Mouse (Mus musculus): ENCODE measurements around the gene Myo18a. TPM values are rescaled to one million over a fixed set of nuclear protein-coding genes. Genes with fewer than 3 reads are reported as not detected.

The Myo18a gene
- polyA plus RNA-seq, 1 experiment from 2014 or later: 35.1 TPM

DNA sequence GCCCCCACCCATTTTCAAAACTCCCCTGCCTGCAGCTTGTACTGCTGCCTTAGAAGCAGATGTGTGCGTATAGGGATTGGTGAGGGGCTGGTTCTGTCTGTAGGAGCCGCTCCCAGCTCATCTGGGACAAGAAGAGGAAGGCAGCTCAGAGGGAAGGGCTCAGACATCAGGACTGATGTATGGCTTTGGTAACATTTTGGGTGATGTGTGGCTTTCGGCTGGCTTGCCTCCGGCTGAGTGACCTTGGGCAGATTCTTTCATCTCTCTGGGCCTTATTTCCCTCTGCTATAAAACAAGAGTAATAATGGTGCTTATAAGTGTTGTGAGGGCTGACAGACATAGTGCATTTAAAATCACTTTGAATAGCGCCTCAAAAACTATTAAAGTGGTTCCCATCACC lies 26.5 kb downstream of the Myo18a start:
- ATAC-seq: no peak
- no peaks in the 10 kb centered on the region for H3K27me3 ChIP-seq (replicated peaks; ENCODE audit: control insufficient read depth, insufficient read depth, low read length)
- no peaks in the 10 kb centered on the region for H3K9me3 ChIP-seq (ENCODE audit: control insufficient read depth, low read length)
- H3K4me1 ChIP-seq (ENCODE audit: control insufficient read depth, insufficient read depth, low read depth, low read length): peaks cover 53% of the 10 kb centered on the region
- H3K9ac ChIP-seq (ENCODE audit: low read depth, low read length): no peak overlapping the region
- no peak overlapping the region for H3K27ac ChIP-seq (ENCODE audit: low read depth, low read length)
- 86% methylated on average over 5 of the region's 5 CpGs for WGBS
- H3K36me3 ChIP-seq (ENCODE audit: control insufficient read depth, insufficient read depth, low read length): no peaks in the 10 kb centered on the region
- no peak overlapping the region for H3K4me3 ChIP-seq (ENCODE audit: low read length)
- no peak overlapping the region for H3K4me2 ChIP-seq (ENCODE audit: low read length)

DNA sequence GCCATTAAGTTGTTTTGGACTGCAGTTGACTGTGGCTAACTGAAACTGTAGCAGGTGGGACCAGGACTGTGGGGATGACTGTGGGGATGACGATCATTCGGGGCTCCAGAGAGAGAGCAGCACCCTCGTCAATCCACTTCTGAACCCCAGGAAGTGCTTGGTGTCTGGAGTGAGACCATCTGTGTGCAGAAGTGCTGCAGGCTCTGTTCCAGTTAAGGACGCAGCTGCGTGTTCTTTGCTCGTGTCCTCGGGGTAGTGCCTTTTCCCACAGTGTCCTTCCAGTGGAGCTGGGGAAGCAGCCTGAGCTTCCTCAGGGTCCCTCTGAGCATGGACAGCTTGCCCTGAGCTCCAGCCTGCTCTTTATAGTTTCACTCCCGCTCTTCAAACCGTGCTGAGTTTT lies 27.2 kb downstream of the Myo18a start:
- no peaks in the 10 kb centered on the region for H3K9me3 ChIP-seq (ENCODE audit: control insufficient read depth, low read length)
- peak overlapping the region; percentile 9; the same call in 1 of the 2 replicates for H3K27ac ChIP-seq (ENCODE audit: low read depth, low read length)
- H3K4me2 ChIP-seq (ENCODE audit: low read length): no peak overlapping the region
- no peak for ATAC-seq
- H3K27me3 ChIP-seq (replicated peaks; ENCODE audit: control insufficient read depth, insufficient read depth, low read length): no peaks in the 10 kb centered on the region
- H3K9ac ChIP-seq (ENCODE audit: low read depth, low read length): no peak overlapping the region
- H3K4me1 ChIP-seq (ENCODE audit: control insufficient read depth, insufficient read depth, low read depth, low read length): peaks cover 50% of the 10 kb centered on the region
- no peaks in the 10 kb centered on the region for H3K36me3 ChIP-seq (ENCODE audit: control insufficient read depth, insufficient read depth, low read length)
- H3K4me3 ChIP-seq (ENCODE audit: low read length): no peak overlapping the region
- 30% methylated on average over 9 of the region's 9 CpGs for WGBS

DNA sequence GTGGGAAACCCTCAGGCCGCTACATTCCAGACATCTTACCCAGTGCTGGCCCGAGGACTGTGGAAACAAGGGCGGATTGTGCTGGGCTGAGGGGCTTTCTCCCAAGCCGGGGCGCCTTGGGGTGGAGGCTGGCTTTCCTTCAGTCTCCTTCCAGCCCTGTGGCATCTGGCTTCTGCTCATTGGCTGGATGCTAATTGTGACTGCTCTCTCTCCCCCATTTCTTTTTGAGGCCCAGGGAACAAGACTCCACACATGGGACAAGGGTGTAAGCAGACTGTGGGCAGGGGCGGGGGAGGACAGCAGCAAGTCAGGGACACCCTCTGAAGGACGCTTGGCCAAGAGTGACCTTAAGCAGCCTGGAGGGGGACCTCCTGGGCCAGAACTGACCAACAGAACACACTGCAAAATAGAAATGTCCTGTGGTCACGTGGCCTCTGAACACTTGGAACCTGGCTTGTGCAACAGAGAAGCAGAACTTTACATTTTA lies 28.2 kb downstream of the Myo18a start:
- ATAC-seq: peak; percentile 53
- Histone ChIP-seq H3K4me3 (ENCODE audit: low read length) (no peak overlapping the region), H3K4me2 (ENCODE audit: low read length) (no peak overlapping the region), H3K4me1 (ENCODE audit: control insufficient read depth, insufficient read depth, low read depth, low read length) (peaks cover 40% of the 10 kb centered on the region), H3K27ac (ENCODE audit: low read depth, low read length) (peak overlapping the region; percentile 46), H3K9ac (ENCODE audit: low read depth, low read length) (peak overlapping the region; percentile 5; the same call in 1 of the 2 replicates), H3K36me3 (ENCODE audit: control insufficient read depth, insufficient read depth, low read length) (no peaks in the 10 kb centered on the region), H3K27me3 (replicated peaks; ENCODE audit: control insufficient read depth, insufficient read depth, low read length) (no peaks in the 10 kb centered on the region), H3K9me3 (ENCODE audit: control insufficient read depth, low read length) (no peaks in the 10 kb centered on the region)
- 32% methylated on average over 8 of the region's 8 CpGs for WGBS

DNA sequence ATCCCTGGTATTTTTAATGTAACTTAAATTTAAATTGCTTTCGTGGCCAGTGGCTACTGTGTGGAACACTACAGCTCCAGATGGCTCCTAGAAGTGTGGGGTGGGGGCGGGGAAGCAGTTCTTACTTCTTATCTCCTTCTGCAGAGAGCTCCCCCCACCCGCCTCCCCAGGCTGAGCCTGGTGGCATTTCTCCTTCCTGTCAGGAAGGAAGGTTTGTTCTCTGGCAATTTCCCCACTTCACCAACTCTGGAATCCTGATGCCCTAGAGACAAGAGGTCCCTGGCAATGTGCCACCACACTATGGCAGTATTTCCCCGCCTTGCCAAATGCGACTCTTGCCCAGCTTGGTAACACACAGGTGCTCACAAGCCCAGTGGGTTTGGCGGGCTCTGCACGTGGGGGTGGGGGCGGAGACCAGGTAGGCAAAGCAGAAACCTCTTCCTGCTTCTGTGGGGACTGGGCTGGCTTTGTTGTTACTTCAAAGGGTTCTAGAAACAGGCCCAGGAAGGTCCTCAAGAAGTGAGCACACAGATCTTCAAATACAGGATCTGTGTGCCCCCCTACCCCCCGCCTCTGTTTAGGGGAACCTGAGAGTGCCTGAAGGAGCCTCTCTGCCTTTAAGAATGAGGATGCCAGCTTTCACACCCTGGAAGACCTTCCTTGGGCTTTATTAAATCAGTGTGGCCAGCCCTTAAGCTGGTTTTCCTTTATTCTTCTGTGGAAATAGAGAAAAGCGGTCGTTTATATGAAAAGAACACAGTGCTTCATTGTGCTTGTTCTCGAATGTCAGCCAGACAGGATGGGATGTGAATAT lies 28.9 kb downstream of the Myo18a start:
- no peak for ATAC-seq
- H3K27me3 ChIP-seq (replicated peaks; ENCODE audit: control insufficient read depth, insufficient read depth, low read length): no peaks in the 10 kb centered on the region
- no peak overlapping the region for H3K4me3 ChIP-seq (ENCODE audit: low read length)
- peak overlapping the region; percentile 46 for H3K27ac ChIP-seq (ENCODE audit: low read depth, low read length)
- H3K9me3 ChIP-seq (ENCODE audit: control insufficient read depth, low read length): no peaks in the 10 kb centered on the region
- H3K9ac ChIP-seq (ENCODE audit: low read depth, low read length): no peak overlapping the region
- peaks cover 36% of the 10 kb centered on the region for H3K4me1 ChIP-seq (ENCODE audit: control insufficient read depth, insufficient read depth, low read depth, low read length)
- no peaks in the 10 kb centered on the region for H3K36me3 ChIP-seq (ENCODE audit: control insufficient read depth, insufficient read depth, low read length)
- WGBS: 44% methylated on average over 12 of the region's 12 CpGs
- no peak overlapping the region for H3K4me2 ChIP-seq (ENCODE audit: low read length)

DNA sequence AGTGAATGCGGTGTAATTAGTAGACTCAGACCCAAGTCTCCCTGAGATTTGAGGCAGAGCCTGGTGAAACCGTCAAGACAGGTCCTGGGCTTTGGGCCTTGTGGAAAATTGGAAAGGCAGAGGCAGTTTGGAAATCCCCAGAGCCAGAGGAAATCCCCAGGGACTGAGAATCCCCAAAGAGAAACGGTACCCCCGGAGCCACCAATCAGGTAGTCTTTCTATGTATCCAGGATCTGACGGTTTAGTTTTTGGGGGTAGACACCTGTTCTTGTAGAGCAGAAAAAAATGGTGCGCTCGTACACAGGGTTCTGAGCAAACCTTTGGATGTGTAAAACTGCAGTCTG lies 29.5 kb downstream of the Myo18a start:
- H3K27me3 ChIP-seq (replicated peaks; ENCODE audit: control insufficient read depth, insufficient read depth, low read length): no peaks in the 10 kb centered on the region
- peaks cover 36% of the 10 kb centered on the region for H3K4me1 ChIP-seq (ENCODE audit: control insufficient read depth, insufficient read depth, low read depth, low read length)
- H3K9ac ChIP-seq (ENCODE audit: low read depth, low read length): no peak overlapping the region
- H3K36me3 ChIP-seq (ENCODE audit: control insufficient read depth, insufficient read depth, low read length): no peaks in the 10 kb centered on the region
- no peak for ATAC-seq
- no peak overlapping the region for H3K4me3 ChIP-seq (ENCODE audit: low read length)
- H3K4me2 ChIP-seq (ENCODE audit: low read length): no peak overlapping the region; the same call in 1 of the 2 replicates
- no peaks in the 10 kb centered on the region for H3K9me3 ChIP-seq (ENCODE audit: control insufficient read depth, low read length)
- 72% methylated on average over 7 of the region's 7 CpGs for WGBS
- peak overlapping the region; percentile 46 for H3K27ac ChIP-seq (ENCODE audit: low read depth, low read length)

DNA sequence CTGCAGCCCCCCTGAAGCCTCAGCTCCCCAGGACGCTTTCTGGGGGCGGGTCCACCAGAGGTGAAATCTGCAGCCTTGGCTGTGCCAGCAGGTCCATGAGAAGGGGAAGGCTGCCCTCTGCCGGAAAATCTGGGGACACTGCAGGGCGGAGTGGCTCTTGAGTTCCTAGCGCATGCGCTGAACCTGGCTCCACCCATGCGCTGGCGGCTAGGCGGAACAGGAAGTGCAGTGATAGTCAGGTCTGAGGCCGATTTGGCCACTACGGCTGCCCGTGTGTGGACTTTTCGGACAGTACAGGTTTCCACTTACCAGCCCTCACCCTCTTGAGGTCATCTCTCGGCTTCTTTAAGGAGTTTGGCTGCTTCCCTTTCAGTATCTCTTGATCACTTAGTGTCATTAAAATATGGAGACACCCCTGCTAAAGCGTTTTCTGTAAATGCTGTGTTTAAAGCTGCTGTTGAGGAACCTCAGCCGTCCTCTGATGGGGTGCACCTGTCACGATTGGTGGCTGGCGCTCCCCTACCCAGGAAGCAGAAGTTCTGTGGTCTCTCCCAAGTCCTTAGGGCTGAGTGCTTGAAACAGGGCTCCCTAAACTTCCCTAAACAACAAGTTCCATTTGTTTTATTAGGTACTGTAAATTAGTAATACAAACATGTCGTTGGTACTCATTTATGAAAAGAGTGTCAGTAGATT lies 30.3 kb downstream of the Myo18a start:
- 5% methylated on average over 19 of the region's 19 CpGs for WGBS
- Histone ChIP-seq H3K4me1 (ENCODE audit: control insufficient read depth, insufficient read depth, low read depth, low read length) (peaks cover 36% of the 10 kb centered on the region), H3K9ac (ENCODE audit: low read depth, low read length) (peak overlapping the region; percentile 65), H3K4me3 (ENCODE audit: low read length) (peak overlapping the region; percentile 47), H3K27me3 (replicated peaks; ENCODE audit: control insufficient read depth, insufficient read depth, low read length) (no peaks in the 10 kb centered on the region), H3K36me3 (ENCODE audit: control insufficient read depth, insufficient read depth, low read length) (no peaks in the 10 kb centered on the region), H3K4me2 (ENCODE audit: low read length) (peak overlapping the region; percentile 76), H3K9me3 (ENCODE audit: control insufficient read depth, low read length) (no peaks in the 10 kb centered on the region), H3K27ac (ENCODE audit: low read depth, low read length) (peak overlapping the region; percentile 46)
- peak; percentile 88 for ATAC-seq

DNA sequence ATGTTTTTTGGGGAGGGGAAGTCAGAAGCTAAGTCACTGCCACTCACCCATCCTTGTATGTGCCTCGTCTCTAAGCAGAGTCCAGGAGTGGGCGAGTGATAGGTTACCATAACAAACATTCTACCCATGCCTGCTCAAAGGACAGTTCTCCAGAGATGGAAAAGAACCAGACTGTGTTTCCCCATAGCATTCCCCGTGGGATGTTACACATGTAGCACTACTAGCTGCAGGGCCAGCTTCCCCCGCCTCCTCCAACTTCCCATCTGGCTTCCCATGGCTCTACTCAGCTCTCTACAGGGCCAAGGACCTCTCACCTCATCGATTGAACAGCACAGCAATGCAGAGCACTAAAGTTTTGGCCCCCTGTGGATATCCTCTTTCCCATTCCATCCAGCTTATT lies 32.2 kb downstream of the Myo18a start:
- H3K36me3 ChIP-seq (ENCODE audit: control insufficient read depth, insufficient read depth, low read length): no peaks in the 10 kb centered on the region
- peaks cover 33% of the 10 kb centered on the region for H3K4me1 ChIP-seq (ENCODE audit: control insufficient read depth, insufficient read depth, low read depth, low read length)
- H3K9ac ChIP-seq (ENCODE audit: low read depth, low read length): no peak overlapping the region
- H3K4me3 ChIP-seq (ENCODE audit: low read length): no peak overlapping the region
- no peaks in the 10 kb centered on the region for H3K27me3 ChIP-seq (replicated peaks; ENCODE audit: control insufficient read depth, insufficient read depth, low read length)
- no peaks in the 10 kb centered on the region for H3K9me3 ChIP-seq (ENCODE audit: control insufficient read depth, low read length)
- WGBS: 79% methylated on average over 5 of the region's 5 CpGs
- no peak overlapping the region for H3K27ac ChIP-seq (ENCODE audit: low read depth, low read length)
- no peak for ATAC-seq
- no peak overlapping the region for H3K4me2 ChIP-seq (ENCODE audit: low read length)

DNA sequence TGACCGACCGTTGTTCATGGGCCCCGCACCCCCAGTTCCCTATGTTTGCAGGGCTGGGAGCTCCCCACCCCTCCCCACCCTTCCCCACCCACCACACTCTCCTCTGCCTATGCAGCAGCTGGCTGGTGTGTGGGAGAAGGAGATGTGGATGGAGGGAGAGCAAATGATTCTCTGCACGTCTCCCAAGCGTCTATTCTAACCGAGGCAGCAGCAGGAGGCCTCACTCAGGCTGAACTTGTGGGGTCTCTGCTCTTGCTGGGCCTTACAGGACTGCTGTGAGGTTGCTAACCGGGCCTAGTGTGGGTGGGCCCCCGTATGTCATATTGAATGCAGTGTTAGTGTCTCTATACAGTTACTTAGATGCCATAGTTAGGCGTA lies 37.4 kb downstream of the Myo18a start:
- no peaks in the 10 kb centered on the region for H3K9me3 ChIP-seq (ENCODE audit: control insufficient read depth, low read length)
- peak overlapping the region; percentile 7; the same call in 1 of the 2 replicates for H3K9ac ChIP-seq (ENCODE audit: low read depth, low read length)
- WGBS: 67% methylated on average over 9 of the region's 9 CpGs
- no peaks in the 10 kb centered on the region for H3K27me3 ChIP-seq (replicated peaks; ENCODE audit: control insufficient read depth, insufficient read depth, low read length)
- no peak overlapping the region for H3K4me3 ChIP-seq (ENCODE audit: low read length)
- ATAC-seq: 0 out of 2 replicates have a peak, but pooled peaks have one; percentile 15
- H3K27ac ChIP-seq (ENCODE audit: low read depth, low read length): no peak overlapping the region
- no peak overlapping the region for H3K4me2 ChIP-seq (ENCODE audit: low read length)
- H3K4me1 ChIP-seq (ENCODE audit: control insufficient read depth, insufficient read depth, low read depth, low read length): peaks cover 5% of the 10 kb centered on the region; the same call in 1 of the 2 replicates
- no peaks in the 10 kb centered on the region for H3K36me3 ChIP-seq (ENCODE audit: control insufficient read depth, insufficient read depth, low read length)
